Mouse (Mus musculus) cerebellum, adult 11 months (tissue): ENCODE measurements around the gene Nxn.
A peak's percentile ranks its signal among the peaks of the same experiment; 100 is the strongest.

Experiments
- DNase-seq: peaks from one replicate; pipeline ENCODE4 v3.0.0; 2022

Gene Nxn

DNA sequence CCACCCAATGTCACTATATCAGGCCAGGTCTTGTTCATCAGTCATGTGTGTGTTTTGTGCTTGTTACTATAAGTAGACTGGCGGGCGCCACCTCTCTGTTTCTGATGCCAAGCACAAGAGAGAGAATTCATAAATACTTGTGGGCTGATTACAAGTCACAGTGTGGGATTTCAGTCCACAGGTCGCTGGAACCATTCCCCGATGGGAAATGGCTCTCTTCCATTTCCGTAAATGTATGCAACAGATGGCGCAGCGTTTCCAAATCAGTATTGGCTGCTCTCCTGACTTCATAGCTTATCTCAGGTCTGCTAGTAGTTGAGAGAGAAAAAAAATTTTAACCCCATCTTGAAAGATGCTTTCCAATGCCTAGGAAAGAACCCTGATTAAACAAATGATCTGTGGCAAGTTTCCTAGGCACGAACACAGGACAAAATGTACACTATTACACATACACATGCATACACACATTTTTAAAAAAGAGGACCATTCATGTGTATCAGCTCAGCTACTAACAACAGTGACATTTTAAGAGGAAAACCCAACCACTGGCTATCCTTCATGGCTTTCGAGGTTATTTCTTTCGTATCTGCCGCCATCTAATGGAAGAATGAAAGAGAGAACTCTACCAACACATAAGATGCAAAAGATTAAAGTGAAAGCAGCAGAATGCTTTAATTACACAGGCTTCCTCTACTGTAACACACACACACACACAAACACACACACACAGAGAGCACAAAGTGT, 819 bp upstream of the Nxn start:
- peak; percentile 60 for DNase-seq

GRCm38 (mm10) chr11:76398312-76398797, 585 bp downstream of the Nxn start:
- peak; percentile 62 for DNase-seq

DNA sequence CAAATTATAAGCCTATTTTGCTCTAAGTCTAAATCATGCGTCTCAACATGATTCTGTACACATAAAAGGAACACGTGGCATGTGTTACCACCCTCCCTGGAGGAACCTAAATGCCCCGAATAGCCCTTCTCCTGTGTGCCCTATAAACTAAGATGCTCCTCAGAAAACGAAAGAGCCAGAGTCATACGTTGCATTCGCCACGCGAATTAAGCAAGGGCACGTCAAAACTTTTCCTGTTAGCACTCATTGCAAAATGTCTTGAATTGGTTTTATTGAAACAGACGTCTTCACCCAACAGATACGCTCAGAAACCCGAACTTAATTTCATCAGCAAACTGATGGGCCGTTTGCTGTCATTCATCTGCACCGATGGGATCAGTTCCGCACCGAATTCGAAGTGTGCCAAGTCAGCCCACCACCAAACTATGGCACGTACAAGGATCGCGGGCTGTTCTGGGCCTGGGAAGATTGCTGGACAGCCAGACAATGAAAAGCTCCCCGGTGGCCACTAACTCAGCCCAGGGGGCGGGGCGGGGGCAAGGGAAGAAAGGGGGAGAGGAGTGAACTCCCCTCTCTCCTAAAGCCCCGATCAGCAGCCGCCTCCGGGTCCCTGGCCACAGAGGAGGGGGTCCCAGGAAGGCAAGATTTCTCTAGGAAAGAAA, 1.2 kb downstream of the Nxn start:
- DNase-seq, result peak; percentile 43

DNA sequence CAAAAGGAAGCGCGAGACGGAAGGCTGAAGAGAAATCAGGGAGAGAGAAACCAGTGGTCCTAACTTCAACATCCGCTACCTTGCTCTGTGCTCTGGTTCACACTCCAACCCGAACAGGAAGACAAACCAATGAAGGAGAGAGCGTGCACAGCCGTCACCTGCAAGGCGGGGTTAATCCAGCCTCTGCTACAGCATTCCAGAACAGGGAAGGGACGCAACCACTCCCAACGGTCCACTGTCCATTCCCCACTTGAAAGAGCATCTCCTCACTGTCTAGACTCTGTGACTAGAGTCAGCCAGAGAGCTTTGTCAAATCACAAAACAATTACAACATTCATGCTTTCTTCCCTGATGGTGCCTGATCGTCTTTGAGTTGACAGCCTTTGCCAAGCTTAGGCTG, 5.9 kb downstream of the Nxn start:
- no peak for DNase-seq

GRCm38 (mm10) chr11:76392532-76392931, 6.4 kb downstream of the Nxn start:
- no peak for DNase-seq

DNA sequence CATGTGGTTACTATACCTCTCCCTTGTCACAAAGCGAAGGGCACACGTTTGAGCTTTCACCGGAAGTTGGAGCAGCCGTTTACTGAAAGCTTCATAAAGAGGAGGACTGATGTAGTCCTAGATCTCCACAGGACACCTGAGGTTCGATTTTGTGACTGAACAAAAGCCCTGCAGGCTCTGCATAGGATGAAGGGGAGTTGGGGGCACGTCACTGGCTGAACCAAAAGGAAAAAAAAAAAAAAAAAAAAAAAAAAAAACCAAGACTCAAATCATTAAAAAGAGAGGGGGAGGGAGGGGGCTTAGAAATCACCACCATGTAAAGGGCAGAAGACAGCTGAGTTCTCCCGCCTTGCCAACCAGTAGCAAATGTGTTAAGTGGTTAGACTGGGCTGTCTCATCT, 10.2 kb downstream of the Nxn start:
- no peak for DNase-seq

DNA sequence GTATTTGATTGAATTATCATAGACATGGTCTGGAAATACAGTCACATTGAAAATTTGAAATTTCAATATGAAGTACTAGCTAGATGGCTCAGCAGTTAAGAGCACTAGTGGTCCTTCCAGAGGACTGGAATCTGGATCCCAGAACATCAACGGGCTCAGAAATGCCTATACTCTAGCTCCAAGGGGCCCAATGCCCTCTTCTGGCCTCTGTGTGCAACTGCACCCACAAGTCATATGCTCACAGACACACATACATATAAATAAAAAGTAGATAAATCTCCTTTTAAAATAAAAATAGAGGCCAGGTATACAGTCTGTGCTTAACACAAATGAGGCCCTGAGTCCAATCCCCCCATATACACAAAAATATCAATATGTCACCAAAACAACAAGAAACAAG, 11.8 kb downstream of the Nxn start:
- no peak for DNase-seq

GRCm38 (mm10) chr11:76385746-76386145, 13.2 kb downstream of the Nxn start:
- no peak for DNase-seq

DNA sequence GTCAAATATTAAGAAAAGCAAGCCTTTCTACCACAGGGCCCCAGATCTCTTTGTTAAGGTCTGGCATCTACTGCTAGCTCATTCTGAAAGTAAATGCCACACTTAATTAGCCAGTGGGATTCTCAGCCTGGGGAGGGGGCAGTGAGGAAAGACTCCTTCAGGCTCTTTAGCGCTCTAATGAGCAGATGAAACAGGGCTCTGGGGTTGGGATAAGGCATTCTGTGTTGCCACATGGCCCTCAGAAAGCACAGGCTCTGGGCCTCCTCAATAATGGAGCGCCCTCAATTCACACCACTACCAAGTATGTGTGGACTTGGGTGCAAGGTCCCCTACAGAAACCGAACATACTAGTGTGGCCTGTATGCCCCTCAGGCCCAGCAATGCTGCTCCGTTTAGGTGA, 13.9 kb downstream of the Nxn start:
- DNase-seq, result no peak

DNA sequence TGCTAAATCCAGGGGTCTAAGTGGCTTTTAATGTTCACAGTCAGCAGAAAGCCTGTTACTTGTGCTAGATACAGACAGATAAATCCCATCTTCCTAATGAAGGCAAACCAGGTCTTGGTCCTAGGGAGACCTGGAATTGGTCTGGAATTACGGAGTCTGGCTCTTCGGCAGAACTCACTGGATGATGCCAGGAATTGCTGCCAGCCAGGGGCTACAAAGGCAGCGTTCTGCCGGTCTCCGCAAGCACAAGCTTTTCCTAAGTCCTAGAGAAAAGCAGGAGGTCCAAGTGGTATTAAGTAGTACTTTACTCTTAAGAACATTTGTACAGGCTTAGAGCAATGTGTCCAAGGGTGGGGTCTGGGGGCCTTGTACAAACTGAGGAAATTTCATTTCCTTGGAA, 14.6 kb downstream of the Nxn start:
- no peak for DNase-seq

DNA sequence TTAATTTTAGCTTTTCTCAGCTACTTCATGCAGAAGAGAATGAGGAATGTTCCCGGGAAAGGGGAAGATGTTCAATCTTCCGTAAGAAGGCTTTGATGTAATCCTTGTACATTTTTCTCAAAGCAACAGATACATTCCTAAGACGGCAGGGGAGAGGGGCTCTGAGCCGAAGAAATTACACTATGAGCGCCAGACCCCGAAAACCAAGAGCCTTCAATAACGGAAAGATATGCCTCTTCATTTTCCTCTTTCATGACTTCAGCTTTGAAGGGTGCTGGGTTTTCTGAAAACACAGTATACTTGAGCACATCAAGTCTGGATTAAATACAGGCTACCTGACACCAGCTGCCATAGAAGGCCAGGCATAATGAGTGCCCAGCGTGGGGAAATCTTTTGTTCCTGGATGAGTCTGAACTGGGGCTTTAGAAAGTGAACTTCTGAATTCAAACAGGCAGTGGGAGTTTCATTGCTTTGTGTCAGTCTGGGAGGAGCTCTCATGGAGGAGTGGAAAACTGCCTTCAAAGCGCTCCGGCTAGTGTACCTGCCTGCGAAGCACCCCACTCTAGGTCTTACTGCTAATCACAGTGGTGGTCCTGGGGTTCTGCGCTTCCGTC, 16.1 kb downstream of the Nxn start:
- no peak for DNase-seq

DNA sequence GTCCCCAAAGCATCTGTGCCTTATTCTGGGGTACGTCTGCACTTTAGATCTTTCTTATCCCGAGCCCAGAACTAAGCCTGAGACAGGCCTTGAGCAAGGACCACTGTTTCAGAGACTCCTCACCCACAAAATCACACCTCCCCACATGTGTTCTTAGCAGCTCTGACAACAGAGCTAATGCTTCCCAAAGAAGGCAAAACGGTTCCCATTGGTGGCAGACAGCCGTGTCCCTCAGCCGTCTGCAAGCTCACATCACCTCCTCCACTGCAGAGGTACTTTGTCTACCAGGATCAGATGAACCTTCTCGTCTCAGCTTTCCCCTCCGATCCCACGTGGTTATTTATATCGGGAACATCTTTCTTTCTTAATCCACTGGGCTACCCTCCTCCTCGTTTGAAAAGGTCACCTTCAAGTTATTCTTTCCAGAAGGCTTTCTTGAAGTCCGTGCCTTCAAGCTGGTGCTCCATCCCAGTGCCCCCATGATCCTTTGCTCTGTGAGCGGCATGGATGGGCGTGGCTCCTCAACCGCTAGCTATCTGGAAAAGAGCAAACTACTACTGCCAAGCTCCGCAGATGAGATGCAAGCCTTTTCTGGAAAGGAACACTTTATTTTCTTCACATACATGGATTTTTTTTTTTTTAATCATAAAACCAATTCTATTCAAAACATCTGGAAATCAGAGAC, 17.6 kb downstream of the Nxn start:
- no peak for DNase-seq

GRCm38 (mm10) chr11:76379921-76380544, 18.9 kb downstream of the Nxn start:
- no peak for DNase-seq

DNA sequence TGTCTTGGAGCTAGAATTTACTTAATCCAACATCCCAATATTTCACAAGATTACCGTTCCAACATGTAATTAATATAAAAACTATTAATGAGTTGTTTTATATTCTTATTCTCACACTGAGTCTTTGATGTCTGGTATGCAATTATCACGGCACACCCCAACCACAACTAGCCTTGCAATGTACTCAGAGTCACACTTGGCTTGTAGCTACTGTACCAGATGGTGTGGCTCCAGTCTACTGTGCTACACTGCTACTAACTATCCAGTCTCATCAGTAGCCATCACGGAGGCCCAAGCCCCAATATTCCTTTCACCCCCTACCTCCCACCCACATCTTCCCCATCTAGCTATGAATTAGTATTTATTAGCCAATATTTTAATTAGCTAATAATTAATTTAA, 22.5 kb downstream of the Nxn start:
- no peak for DNase-seq

- DNase-seq, result no peak
Observed at GRCm38 (mm10) chr11:76374491-76375185, 24.3 kb downstream of the Nxn start.

DNA sequence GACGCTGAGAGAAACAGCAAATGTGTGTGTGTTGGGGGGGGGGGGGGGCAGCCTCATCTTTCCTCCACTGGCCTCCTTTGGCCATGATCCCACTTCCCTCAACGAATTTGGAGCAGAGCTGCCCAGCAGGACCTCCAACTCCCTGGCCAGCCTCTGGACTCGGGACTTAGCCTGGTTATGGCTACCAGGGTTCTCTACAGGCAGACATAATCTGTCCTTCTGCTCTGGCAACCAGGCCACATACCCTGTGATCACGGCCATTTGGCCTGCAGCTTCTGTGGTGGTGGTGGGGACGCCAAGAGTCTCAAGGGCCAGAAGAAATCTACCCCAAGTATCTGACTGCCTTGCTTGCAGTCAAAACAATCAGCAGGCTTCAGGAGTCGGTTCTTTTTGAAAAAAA, 26.4 kb downstream of the Nxn start:
- DNase-seq, result peak; percentile 55

GRCm38 (mm10) chr11:76372120-76372519, 26.8 kb downstream of the Nxn start:
- no peak for DNase-seq

DNA sequence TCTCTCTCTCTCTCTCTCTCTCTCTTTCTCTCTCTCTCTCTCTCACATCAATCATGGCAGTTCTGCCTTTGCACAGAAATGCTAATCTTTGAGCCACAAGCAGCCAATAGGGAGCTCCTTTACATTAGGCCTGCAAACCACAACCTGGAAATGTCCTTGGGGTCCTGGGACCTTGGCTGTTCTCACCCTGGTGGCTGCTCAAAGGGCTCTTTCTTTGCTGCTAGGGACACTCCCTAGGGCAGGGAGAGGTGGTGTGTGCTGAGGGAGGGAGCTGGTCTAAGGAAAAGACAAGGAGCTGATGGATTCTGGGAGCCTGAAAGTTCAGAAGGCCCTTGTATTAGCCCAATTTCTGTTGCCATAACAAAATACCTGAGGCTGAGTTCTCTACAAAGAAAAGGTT, 28.4 kb downstream of the Nxn start:
- DNase-seq, result no peak

- no peak for DNase-seq
Observed at GRCm38 (mm10) chr11:76366720-76367119, 32.2 kb downstream of the Nxn start.

DNA sequence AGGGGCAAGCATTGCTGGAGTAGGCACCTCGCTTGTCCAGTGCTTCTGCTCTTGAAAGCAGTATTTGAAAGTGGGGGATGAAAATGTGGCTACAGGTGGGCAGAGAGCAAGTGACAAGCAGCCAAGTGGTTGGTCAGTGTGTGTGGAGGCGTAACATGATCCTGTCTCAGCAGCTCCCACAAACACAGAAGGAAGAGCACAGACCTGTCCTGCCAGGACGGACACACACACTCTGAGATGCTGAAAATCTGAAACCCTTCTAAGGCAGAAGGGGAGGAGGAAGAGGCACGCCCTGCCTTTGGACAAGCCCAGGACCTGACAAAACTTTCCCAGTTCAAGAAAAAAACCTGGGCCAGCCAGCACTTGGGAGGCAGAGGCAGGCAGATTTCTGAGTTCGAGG, 34.9 kb downstream of the Nxn start:
- DNase-seq, result no peak

DNA sequence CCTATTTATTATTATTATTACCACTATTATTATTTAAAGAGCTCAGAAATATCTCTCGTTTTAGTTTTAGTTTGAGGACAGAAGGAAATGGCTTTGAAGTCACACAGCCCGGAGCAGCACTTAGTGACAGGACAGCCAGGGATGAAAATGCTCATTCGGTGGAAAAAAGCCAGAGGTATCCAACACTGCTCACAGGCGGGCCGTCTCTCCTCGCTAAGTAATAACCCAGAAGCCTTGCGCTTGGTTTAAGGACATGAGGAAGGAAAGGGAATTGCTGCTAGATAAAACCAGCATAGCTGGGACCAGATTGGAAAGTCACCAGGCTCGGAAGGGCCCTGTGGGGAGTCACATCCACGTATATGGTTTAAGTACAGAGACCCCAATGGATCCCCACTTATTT, 35.3 kb downstream of the Nxn start:
- no peak for DNase-seq

GRCm38 (mm10) chr11:76363178-76363577, 35.8 kb downstream of the Nxn start:
- DNase-seq, result no peak

DNA sequence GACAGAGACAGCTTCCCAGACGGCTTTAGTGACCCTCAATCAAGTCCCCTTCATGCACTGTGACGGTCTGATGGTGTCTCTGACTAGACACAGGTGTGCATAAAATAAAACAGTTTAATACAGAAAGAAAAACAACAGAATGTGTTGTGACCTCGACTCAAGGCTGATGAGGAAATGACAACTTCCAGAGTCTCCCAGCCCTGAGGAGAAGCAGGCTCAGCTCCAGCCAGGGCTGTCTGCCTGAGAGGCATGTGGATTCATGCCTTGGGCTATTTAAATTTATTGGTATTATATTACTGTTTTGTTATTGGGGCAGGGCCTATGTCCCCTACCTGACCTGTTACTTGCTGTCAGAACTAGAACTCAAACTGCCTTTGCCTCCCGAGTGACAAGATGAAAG, 37.5 kb downstream of the Nxn start:
- no peak for DNase-seq
